23 mouse cellular contexts compared by ENCODE assay signal in the genomic region with DNA sequence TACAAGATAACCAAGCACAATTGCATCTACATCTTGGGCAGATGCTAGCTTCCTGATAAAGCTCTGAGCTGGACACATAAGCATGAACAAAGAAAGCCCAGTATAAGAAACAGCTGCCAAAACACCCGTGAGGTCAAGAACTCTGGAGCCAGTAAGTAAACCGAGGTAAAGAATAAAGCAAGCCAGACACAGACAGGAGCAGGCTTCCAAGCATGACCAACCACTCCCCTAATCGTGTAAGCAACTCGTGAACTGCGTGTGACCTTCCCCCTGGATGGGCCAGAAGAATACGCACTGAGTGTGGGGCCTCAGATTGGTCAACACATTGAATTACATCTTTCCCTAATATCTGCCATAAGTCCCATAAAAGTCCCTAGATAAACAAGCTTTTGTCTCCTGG.
DNase-seq lines count a peak whose midpoint lies in the region; ATAC-seq and TF ChIP-seq lines count a peak whose summit lies in the region.
"Had no signal": no experiment of that assay in that cellular context is flagged by ENCODE, and none has a peak within 500 bp of the region (broad histone marks: within the 10 kb centered on the region; RNA-seq: fewer than 3 reads in every experiment).

No protein-coding gene starts in this region.

- H3K9me3 ChIP-seq in midbrain, embryonic 11.5 days (ENCODE audit: control insufficient read depth, low read length), result no peaks in the 10 kb centered on the region
- H3K9me3 ChIP-seq in midbrain, postnatal 0 days (ENCODE audit: low read length), result no peaks in the 10 kb centered on the region
- H3K9me3 ChIP-seq in embryonic facial prominence, embryonic 10.5 days, result no peaks in the 10 kb centered on the region
- H3K9me3 ChIP-seq: embryonic facial prominence, embryonic 13.5 days; hindbrain, embryonic 12.5 days; hindbrain, embryonic 15.5 days had no signal

- no peak overlapping the region for H3K4me3 ChIP-seq in midbrain, embryonic 11.5 days (ENCODE audit: low read depth, low read length)
- no peak overlapping the region for H3K4me3 ChIP-seq in midbrain, postnatal 0 days (ENCODE audit: low read depth, low read length)
- H3K4me3 ChIP-seq in embryonic facial prominence, embryonic 10.5 days, result no peak overlapping the region
- H3K4me3 ChIP-seq: embryonic facial prominence, embryonic 13.5 days; erythroblast, embryonic 14.5 days; gastrocnemius, adult 2 months; hindbrain, embryonic 12.5 days; hindbrain, embryonic 15.5 days had no signal

- TF ChIP-seq CTCF in midbrain, postnatal 0 days (IDR thresholded peaks at IDR 0.05), result no peak

- H3K4me1 ChIP-seq in midbrain, embryonic 11.5 days (ENCODE audit: control insufficient read depth, insufficient read depth, low read length), result no peaks in the 10 kb centered on the region
- no peaks in the 10 kb centered on the region for H3K4me1 ChIP-seq in midbrain, postnatal 0 days (ENCODE audit: insufficient read depth, low read length)
- H3K4me1 ChIP-seq in embryonic facial prominence, embryonic 10.5 days, result peaks cover 21% of the 10 kb centered on the region
- H3K4me1 ChIP-seq: hindbrain, embryonic 12.5 days; hindbrain, embryonic 15.5 days had no signal

- H3K4me2 ChIP-seq in midbrain, embryonic 11.5 days, result no peak overlapping the region
- H3K4me2 ChIP-seq in midbrain, postnatal 0 days (ENCODE audit: low read depth, low read length, poor library complexity, severe bottlenecking), result no peak overlapping the region
- H3K4me2 ChIP-seq: embryonic facial prominence, embryonic 13.5 days; heart, embryonic 11.5 days; hindbrain, embryonic 12.5 days; hindbrain, embryonic 15.5 days had no signal

- 56% methylated on average over 6 of the region's 6 CpGs for WGBS in midbrain, embryonic 11.5 days
- WGBS in midbrain, postnatal 0 days, result 61% methylated on average over 6 of the region's 6 CpGs
- 50% methylated on average over 6 of the region's 6 CpGs for WGBS in embryonic facial prominence, embryonic 10.5 days

- no peaks in the 10 kb centered on the region for H3K36me3 ChIP-seq in midbrain, embryonic 11.5 days (ENCODE audit: control insufficient read depth, insufficient read depth, low read length)
- H3K36me3 ChIP-seq in midbrain, postnatal 0 days (ENCODE audit: insufficient read depth, low read length), result no peaks in the 10 kb centered on the region
- no peaks in the 10 kb centered on the region for H3K36me3 ChIP-seq in embryonic facial prominence, embryonic 10.5 days (replicated peaks)
- H3K36me3 ChIP-seq: embryonic facial prominence, embryonic 13.5 days; hindbrain, embryonic 12.5 days; hindbrain, embryonic 15.5 days had no signal

- H3K27me3 ChIP-seq in midbrain, embryonic 11.5 days (ENCODE audit: control insufficient read depth, insufficient read depth, low read length), result no peaks in the 10 kb centered on the region
- no peaks in the 10 kb centered on the region for H3K27me3 ChIP-seq in midbrain, postnatal 0 days (ENCODE audit: insufficient read depth, low read length)
- no peaks in the 10 kb centered on the region for H3K27me3 ChIP-seq in embryonic facial prominence, embryonic 10.5 days (replicated peaks; ENCODE audit: low read depth, poor library complexity, severe bottlenecking)
- H3K27me3 ChIP-seq: embryonic facial prominence, embryonic 13.5 days; hindbrain, embryonic 12.5 days; hindbrain, embryonic 15.5 days had no signal

- H3K9ac ChIP-seq in midbrain, embryonic 11.5 days (ENCODE audit: low read length), result no peak overlapping the region
- no peak overlapping the region for H3K9ac ChIP-seq in midbrain, postnatal 0 days (replicated peaks; ENCODE audit: low read length, poor library complexity, severe bottlenecking)
- H3K9ac ChIP-seq: embryonic facial prominence, embryonic 13.5 days; forebrain, postnatal 0 days; hindbrain, embryonic 12.5 days; hindbrain, embryonic 15.5 days had no signal

- no peak for ATAC-seq in midbrain, embryonic 11.5 days (ENCODE audit: low FRiP score)
- no peak for ATAC-seq in midbrain, postnatal 0 days (ENCODE audit: low FRiP score)
- ATAC-seq: activated CD4-positive, CD25-positive, alpha-beta regulatory T cell, adult 4 months; forebrain, embryonic 14.5 days; forebrain, postnatal 0 days had no signal

- DNase-seq in embryo, embryonic 10 days (ENCODE audit: low spot score), result peak; percentile 49
- no peak for DNase-seq in embryo, embryonic 9.5 days (ENCODE audit: extremely low spot score)
- DNase-seq in midbrain, embryonic 11.5 days (ENCODE audit: low spot score, missing footprints), result peak; percentile 41
- no peak for DNase-seq in midbrain, postnatal 0 days (ENCODE audit: low spot score)
- peak; percentile 40 for DNase-seq in embryonic facial prominence, embryonic 10.5 days (ENCODE audit: low spot score)
- DNase-seq in spleen, postnatal 10 days (ENCODE audit: low spot score in 2 of 2), result no peak
- DNase-seq: adrenal gland, adult 8-10 months; adrenal gland, postnatal 25 days; cerebellum, adult 11-12 months; cerebellum, adult 8-10 months; cerebellum, postnatal 10 days; cerebellum, postnatal 36 days; forebrain, postnatal 0 days; gastrocnemius, adult 2 months; gastrocnemius, postnatal 14 days; heart, adult 11 months had no signal

- no peak overlapping the region for H3K27ac ChIP-seq in midbrain, embryonic 11.5 days (ENCODE audit: low read depth, low read length)
- H3K27ac ChIP-seq in midbrain, postnatal 0 days (ENCODE audit: low read depth, low read length), result no peak overlapping the region
- H3K27ac ChIP-seq in embryonic facial prominence, embryonic 10.5 days (replicated peaks), result peak overlapping the region; percentile 57; the same call in 1 of the 2 replicates
- H3K27ac ChIP-seq: embryonic facial prominence, embryonic 13.5 days; gastrocnemius, adult 2 months; hindbrain, embryonic 12.5 days; hindbrain, embryonic 15.5 days had no signal

Comparison
In these comparisons a context has a peak if more than half of its experiments do, and no peak if none do; other contexts are left out.
1. DNase-seq: peak in embryo, embryonic 10 days (single experiment), midbrain, embryonic 11.5 days (single experiment) and embryonic facial prominence, embryonic 10.5 days (single experiment); none in embryo, embryonic 9.5 days (single experiment), midbrain, postnatal 0 days (single experiment) and spleen, postnatal 10 days (0 of 2).